Mouse (Mus musculus) testis, adult 10 weeks (tissue): ENCODE results near the gene Gm10134. TPM values are rescaled to one million over a fixed set of nuclear protein-coding genes. Genes with fewer than 3 reads are reported as not detected.

ENCODE experiments used
- polyA plus RNA-seq: library from polyadenylated mRNA; stranded (reverse); fragments of 350-450 nt; fragmentation: Illumina TruSeq; extraction: RNeasy Lipid Tissue Mini Kit (QIAGEN cat#74804); gene quantifications from one replicate; pipeline ENCODE4 v1.2.3, GENCODE M21; 2014; ENCODE audit warnings: low read depth, low replicate concordance

Gene Gm10134
- polyA plus RNA-seq = not detected

DNA sequence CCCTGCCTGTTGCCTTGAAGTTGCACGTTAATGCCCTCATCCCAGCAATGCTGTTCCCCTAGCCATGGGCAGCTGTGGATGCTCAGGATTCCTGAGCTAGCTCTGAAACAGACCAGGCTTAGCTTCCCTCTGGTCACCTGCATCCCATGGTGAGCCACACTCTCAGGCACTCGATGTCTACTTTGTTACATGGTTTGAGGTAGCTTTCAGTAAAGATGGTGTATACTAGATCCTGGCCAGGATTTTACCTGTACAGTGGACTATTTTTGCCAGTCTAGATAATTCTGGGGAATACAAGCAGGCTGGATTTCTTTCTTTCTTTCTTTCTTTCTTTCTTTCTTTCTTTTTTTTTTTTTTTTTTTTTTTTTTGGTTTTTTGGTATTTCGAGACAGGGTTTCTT is at the start of gene Gm10134:
Gene Gm10134, plus strand, starts transcription at position 301 of the 400 bp plus-strand sequence.

DNA sequence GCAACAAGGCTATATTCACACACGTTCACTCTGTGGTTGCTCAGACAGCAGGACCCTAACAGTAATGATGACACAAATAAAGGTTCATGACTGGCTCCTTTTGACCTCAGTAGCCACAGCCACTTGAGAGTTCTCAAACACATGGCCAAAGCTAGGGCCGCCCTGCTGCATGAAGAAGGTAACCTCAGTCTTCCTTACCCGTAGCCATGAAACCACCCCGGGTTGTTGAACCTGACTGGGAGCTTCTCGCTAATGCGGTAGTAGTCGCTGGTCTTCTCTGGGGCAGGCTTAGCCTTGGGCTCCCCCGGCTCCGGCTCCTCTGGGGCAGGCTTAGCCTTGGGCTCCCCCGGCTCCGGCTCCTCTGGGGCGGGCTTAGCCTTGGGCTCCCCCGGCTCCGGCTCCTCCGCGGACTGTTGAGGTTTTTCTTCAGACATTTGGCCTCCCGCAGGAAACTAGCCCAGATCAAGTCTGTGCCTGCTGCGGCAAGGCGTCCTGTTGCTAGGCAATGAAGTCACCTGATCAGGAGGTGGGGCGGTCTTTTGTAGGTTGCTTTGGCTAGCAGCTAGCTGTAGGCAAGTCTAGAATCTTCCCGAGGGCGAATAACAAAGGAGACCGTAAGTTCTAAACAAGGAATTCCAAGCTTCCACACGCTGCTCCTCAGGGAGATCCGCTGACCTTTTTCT is 39.9 kb upstream of the Gm10134 start, which contains the start of gene 1700007K13Rik:
Gene 1700007K13Rik, minus strand, starts transcription at position 497 of the 683 bp plus-strand sequence.

DNA sequence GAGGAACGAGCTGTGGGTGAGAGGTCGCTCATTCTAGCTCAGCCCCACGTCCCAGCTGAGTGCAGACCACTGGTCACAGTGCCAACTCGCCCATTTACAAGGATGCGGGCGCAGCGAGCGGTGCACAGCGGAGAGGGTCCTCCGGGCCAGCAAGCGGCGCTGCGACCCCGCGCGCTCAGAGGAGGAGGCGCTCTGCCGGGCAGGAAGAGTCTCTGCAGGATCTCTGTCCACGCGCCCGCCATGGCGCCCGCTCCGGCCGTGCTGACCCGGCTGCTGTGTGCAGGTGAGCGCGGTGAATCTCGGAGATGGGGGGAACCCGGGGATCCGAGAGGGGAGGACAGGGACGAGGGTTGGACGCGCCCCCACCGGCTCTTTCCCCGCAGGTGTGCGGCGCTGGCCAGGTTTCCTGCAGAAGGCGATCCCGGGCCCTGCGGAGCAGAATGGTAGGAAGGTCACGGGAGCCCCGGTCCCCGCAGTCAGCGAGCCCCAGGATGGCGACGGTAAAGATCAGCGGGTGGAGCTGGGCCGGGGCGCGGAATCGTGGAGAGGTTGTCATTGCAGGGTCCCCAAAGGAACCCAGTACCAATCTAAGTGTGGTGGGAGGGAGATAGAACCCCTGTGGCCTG is 37.9 kb upstream of the Gm10134 start, which contains the start of gene Mrps2:
Gene Mrps2, plus strand, starts transcription at position 207 of the 626 bp plus-strand sequence.

DNA sequence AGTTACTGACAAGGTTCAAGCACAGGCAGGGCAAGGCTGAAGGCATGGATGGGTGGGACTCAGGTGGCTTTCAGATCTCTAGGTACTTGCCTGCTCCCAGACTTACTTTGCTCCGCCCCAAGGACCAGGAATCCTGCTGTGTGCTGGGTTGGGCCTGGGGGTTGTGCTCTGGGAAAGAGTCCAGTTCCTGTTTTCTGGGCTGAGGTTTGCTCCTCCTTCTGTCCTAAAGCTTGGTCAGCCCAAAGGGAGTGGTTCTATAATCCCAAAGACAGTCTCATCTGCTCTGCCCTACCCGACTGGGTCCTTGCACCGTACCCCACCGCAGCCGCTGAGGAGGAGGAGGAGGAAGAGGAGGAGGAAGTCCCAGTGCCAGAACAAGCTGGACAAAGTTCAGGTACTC is 9.2 kb upstream of the Gm10134 start, which contains the start of gene Gbgt1:
Gene Gbgt1, plus strand, starts transcription at position 221 of the 400 bp plus-strand sequence.

DNA sequence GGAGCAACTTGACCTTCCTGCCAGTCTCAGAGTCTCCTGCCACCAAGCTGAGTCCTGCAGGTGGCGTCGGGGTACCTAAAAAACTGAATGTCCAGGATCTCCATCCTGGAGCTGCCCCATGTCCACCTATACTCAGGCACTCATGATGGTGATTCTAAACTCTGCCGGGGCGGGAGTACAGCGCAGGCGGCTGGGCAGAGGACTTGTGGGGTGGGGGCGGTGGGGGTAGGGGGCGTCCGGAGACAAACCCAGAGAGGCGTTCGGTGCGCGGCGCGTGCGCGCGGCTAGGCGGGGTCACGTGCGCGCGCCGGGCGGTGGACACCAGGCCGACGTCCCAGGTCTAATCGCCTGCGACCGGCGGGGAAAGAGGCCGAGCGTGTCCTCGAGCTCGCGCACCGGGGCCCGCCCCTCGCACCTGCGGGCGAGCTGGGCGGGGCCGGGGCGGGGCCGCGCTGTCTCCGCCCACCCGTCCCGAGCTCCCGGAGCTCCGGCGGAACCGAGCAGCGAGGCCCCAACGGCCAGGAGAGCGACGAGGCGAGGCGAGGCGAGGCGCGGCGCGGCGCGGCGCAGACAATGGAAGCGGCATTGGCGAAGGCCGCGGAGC is 7.0 kb downstream of the Gm10134 start, which contains the start of gene Ralgds:
Gene Ralgds, plus strand, starts transcription at position 328 of the 604 bp plus-strand sequence.

Other genes with a start within 250 kb of the Gm10134 start
- 3.7 TPM for gene Ppp1r26, start 59.3 kb upstream of the Gm10134 start, polyA plus RNA-seq
- gene 1700007K13Rik, start 39.8 kb upstream of the Gm10134 start, polyA plus RNA-seq = 91.9 TPM
- gene Mrps2, start 38.0 kb upstream of the Gm10134 start, polyA plus RNA-seq = 25.5 TPM
- gene Gbgt1, start 9.2 kb upstream of the Gm10134 start, polyA plus RNA-seq = not detected
- gene Ralgds, start 7.0 kb downstream of the Gm10134 start, polyA plus RNA-seq = 60.8 TPM
- not detected for gene Cel, start 57.3 kb downstream of the Gm10134 start, polyA plus RNA-seq
- 3.6 TPM for gene Gtf3c5, start 77.7 kb downstream of the Gm10134 start, polyA plus RNA-seq
- gene Gfi1b, start 115.9 kb downstream of the Gm10134 start, polyA plus RNA-seq = not detected
- gene Tsc1, start 135.1 kb downstream of the Gm10134 start, polyA plus RNA-seq = 10.6 TPM
- 23.7 TPM for gene Spaca9, start 193.6 kb downstream of the Gm10134 start, polyA plus RNA-seq
- 60.9 TPM for gene Ak8, start 194.1 kb downstream of the Gm10134 start, polyA plus RNA-seq